Mouse (Mus musculus): ENCODE results near the gene Zfyve28. TPM values are rescaled to one million over a fixed set of nuclear protein-coding genes. Genes with fewer than 3 reads are reported as not detected.

Gene Zfyve28
- total RNA-seq, 2 experiments from 2014 or later: not detected

GRCm38 (mm10) chr5:34217756-34218155 lies 70.5 kb downstream of the Zfyve28 start:
- ATAC-seq (replicated peaks; ENCODE audit: poor library complexity, severe bottlenecking): no peak

GRCm38 (mm10) chr5:34216025-34216424 lies 72.2 kb downstream of the Zfyve28 start:
- no peak for ATAC-seq (replicated peaks; ENCODE audit: poor library complexity, severe bottlenecking)

- no peak for ATAC-seq (replicated peaks; ENCODE audit: poor library complexity, severe bottlenecking)
Observed at GRCm38 (mm10) chr5:34213659-34214058, 74.6 kb downstream of the Zfyve28 start.

- peak; percentile 86 for ATAC-seq (replicated peaks; ENCODE audit: poor library complexity, severe bottlenecking)
Observed at GRCm38 (mm10) chr5:34210279-34210678, 78.0 kb downstream of the Zfyve28 start.

GRCm38 (mm10) chr5:34207503-34207902 lies 80.7 kb downstream of the Zfyve28 start:
- ATAC-seq (replicated peaks; ENCODE audit: poor library complexity, severe bottlenecking): no peak

- ATAC-seq (replicated peaks; ENCODE audit: poor library complexity, severe bottlenecking): no peak
Observed at GRCm38 (mm10) chr5:34205788-34206187, 82.5 kb downstream of the Zfyve28 start.

GRCm38 (mm10) chr5:34204911-34205310 lies 83.3 kb downstream of the Zfyve28 start:
- ATAC-seq (replicated peaks; ENCODE audit: poor library complexity, severe bottlenecking): no peak

GRCm38 (mm10) chr5:34202006-34202405 lies 86.2 kb downstream of the Zfyve28 start:
- no peak for ATAC-seq (replicated peaks; ENCODE audit: poor library complexity, severe bottlenecking)

- ATAC-seq (replicated peaks; ENCODE audit: poor library complexity, severe bottlenecking): peak; percentile 69
Observed at GRCm38 (mm10) chr5:34201396-34201795, 86.9 kb downstream of the Zfyve28 start.

GRCm38 (mm10) chr5:34198615-34199014 lies 89.6 kb downstream of the Zfyve28 start:
- no peak for ATAC-seq (replicated peaks; ENCODE audit: poor library complexity, severe bottlenecking)

GRCm38 (mm10) chr5:34197243-34197642 lies 91.0 kb downstream of the Zfyve28 start:
- no peak for ATAC-seq (replicated peaks; ENCODE audit: poor library complexity, severe bottlenecking)

GRCm38 (mm10) chr5:34196423-34196822 lies 91.8 kb downstream of the Zfyve28 start:
- ATAC-seq (replicated peaks; ENCODE audit: poor library complexity, severe bottlenecking): peak; percentile 47; the same call in 1 of the 2 replicates

GRCm38 (mm10) chr5:34195786-34196185 lies 92.5 kb downstream of the Zfyve28 start:
- ATAC-seq (replicated peaks; ENCODE audit: poor library complexity, severe bottlenecking): no peak

- ATAC-seq (replicated peaks; ENCODE audit: poor library complexity, severe bottlenecking): peak; percentile 53; the same call in 1 of the 2 replicates
Observed at GRCm38 (mm10) chr5:34194975-34195662, 93.1 kb downstream of the Zfyve28 start.

GRCm38 (mm10) chr5:34194426-34194825 lies 93.8 kb downstream of the Zfyve28 start:
- ATAC-seq (replicated peaks; ENCODE audit: poor library complexity, severe bottlenecking): no peak

GRCm38 (mm10) chr5:34191843-34192242 lies 96.4 kb downstream of the Zfyve28 start:
- ATAC-seq (replicated peaks; ENCODE audit: poor library complexity, severe bottlenecking): no peak

- ATAC-seq (replicated peaks; ENCODE audit: poor library complexity, severe bottlenecking): no peak
Observed at GRCm38 (mm10) chr5:34191021-34191420, 97.2 kb downstream of the Zfyve28 start.

- ATAC-seq (replicated peaks; ENCODE audit: poor library complexity, severe bottlenecking): no peak
Observed at GRCm38 (mm10) chr5:34189521-34189920, 98.7 kb downstream of the Zfyve28 start.

- ATAC-seq (replicated peaks; ENCODE audit: poor library complexity, severe bottlenecking): peak; percentile 4; the same call in 1 of the 2 replicates
Observed at GRCm38 (mm10) chr5:34188856-34189255, 99.4 kb downstream of the Zfyve28 start.

- ATAC-seq (replicated peaks; ENCODE audit: poor library complexity, severe bottlenecking): peak; percentile 85
Observed at GRCm38 (mm10) chr5:34187601-34188316, 100.5 kb downstream of the Zfyve28 start, which contains the start of gene Mxd4. Gene Mxd4, minus strand, starts transcription at chr5:34187720.

- 0 out of 2 replicates have a peak, but pooled peaks have one; percentile 6 for ATAC-seq (replicated peaks; ENCODE audit: poor library complexity, severe bottlenecking)
Observed at GRCm38 (mm10) chr5:34186961-34187391, 101.3 kb downstream of the Zfyve28 start.
